Comparison of ENCODE assay signal across 8 mouse cellular contexts in genomic region chr7:45122561-45123185, GRCm38 (mm10). TPM values are rescaled to one million over a fixed set of nuclear protein-coding genes. Genes with fewer than 3 reads are reported as not detected.
A peak's percentile ranks its signal among the peaks of the same experiment; 100 is the strongest.
DNase-seq lines count a peak whose midpoint lies in the region; ATAC-seq and TF ChIP-seq lines count a peak whose summit lies in the region.

No protein-coding gene starts in this region.

- in situ Hi-C loops in CH12.LX (cut with MboI; ENCODE audit: low pct_ligation_motif_present, low pct_unique_long_range_greater_than_20kb, low sequenced_read_pairs): no loop called here

- no peak for TF ChIP-seq EP300 in CH12.LX (IDR thresholded peaks at IDR 0.05; ENCODE audit: low read length)

- no peak for TF ChIP-seq RAD21 in CH12.LX (IDR thresholded peaks at IDR 0.05; ENCODE audit: low read depth, low read length)

- H3K79me2 ChIP-seq in CH12.LX (replicated peaks; ENCODE audit: control insufficient read depth, extremely low read depth, insufficient read depth, poor library complexity, severe bottlenecking): peaks cover 35% of the 10 kb centered on the region

- peak overlapping the region; percentile 41 for H3K4me2 ChIP-seq in CH12.LX (ENCODE audit: insufficient read depth, low read depth, poor library complexity, severe bottlenecking)
- H3K4me2 ChIP-seq in forebrain, embryonic 15.5 days (replicated peaks): peak overlapping the region; percentile 87
- peak overlapping the region; percentile 88 for H3K4me2 ChIP-seq in liver, embryonic 15.5 days

- dilution Hi-C loops in CH12.LX (cut with MboI; ENCODE audit: extremely low pct_ligation_motif_present, extremely low pct_unique_long_range_greater_than_20kb, low sequenced_read_pairs): no loop called here

- H3K9me3 ChIP-seq in CH12.LX (replicated peaks; ENCODE audit: low read length): no peaks in the 10 kb centered on the region
- H3K9me3 ChIP-seq in forebrain, embryonic 15.5 days: no peaks in the 10 kb centered on the region
- no peaks in the 10 kb centered on the region for H3K9me3 ChIP-seq in liver, embryonic 15.5 days (replicated peaks)

- WGBS in forebrain, embryonic 15.5 days: 88% methylated on average over 15 of the region's 15 CpGs
- 64% methylated on average over 15 of the region's 15 CpGs for WGBS in liver, embryonic 15.5 days (ENCODE audit: insufficient replicate concordance)

- no peak for ATAC-seq in forebrain, embryonic 15.5 days (replicated peaks)
- no peak for ATAC-seq in liver, embryonic 15.5 days (ENCODE audit: insufficient read depth)

- peak overlapping the region; percentile 96; the same call in 1 of the 2 replicates for H3K9ac ChIP-seq in CH12.LX (ENCODE audit: insufficient read depth, low read depth)
- H3K9ac ChIP-seq in forebrain, embryonic 15.5 days (replicated peaks): peak overlapping the region; percentile 86
- peak overlapping the region; percentile 87 for H3K9ac ChIP-seq in liver, embryonic 15.5 days

- H3K36me3 ChIP-seq in CH12.LX (replicated peaks in 1 of 2; ENCODE audit: control insufficient read depth in 1 of 2, insufficient read depth in 1 of 2, low read length in 1 of 2): peaks cover 59 to 80% of the 10 kb centered on the region in 2 experiments
- H3K36me3 ChIP-seq in forebrain, embryonic 15.5 days: peaks cover 75% of the 10 kb centered on the region
- H3K36me3 ChIP-seq in liver, embryonic 15.5 days (replicated peaks): peaks cover 74% of the 10 kb centered on the region

- no peak for TF ChIP-seq POLR2A in CH12.LX (IDR thresholded peaks at IDR 0.05; ENCODE audit: low read depth, low read length)

- no peak overlapping the region for H3K27ac ChIP-seq in CH12.LX (ENCODE audit: insufficient read depth, low read depth)
- no peak overlapping the region for H3K27ac ChIP-seq in forebrain, embryonic 15.5 days (replicated peaks)
- peak overlapping the region; percentile 82 for H3K27ac ChIP-seq in liver, embryonic 15.5 days (replicated peaks)

- TF ChIP-seq CTCF in CH12.LX (conservative IDR thresholded peaks at IDR 0.05 in 1 of 2, IDR thresholded peaks at IDR 0.05 in 1 of 2; ENCODE audit: low read depth in 2 of 2, low read length in 2 of 2): no peak

- DNase-seq in heart, adult 11 months: peak; percentile 94
- no peak for DNase-seq in heart, adult 9 months (ENCODE audit: low spot score in 2 of 2)
- DNase-seq in CH12.LX (ENCODE audit: extremely low read depth): no peak
- DNase-seq in urinary bladder, adult 2 months (ENCODE audit: low spot score): no peak
- no peak for DNase-seq in frontal cortex, postnatal 25 days (ENCODE audit: low spot score in 2 of 2)
- DNase-seq in yolk sac, embryonic 10.5 days (ENCODE audit: low spot score): no peak

- no peaks in the 10 kb centered on the region for H3K27me3 ChIP-seq in CH12.LX (replicated peaks)
- H3K27me3 ChIP-seq in forebrain, embryonic 15.5 days: no peaks in the 10 kb centered on the region
- H3K27me3 ChIP-seq in liver, embryonic 15.5 days: no peaks in the 10 kb centered on the region

- peak overlapping the region; percentile 21 to 92 (median 73) for H3K4me3 ChIP-seq in CH12.LX (replicated peaks in 1 of 3; ENCODE audit: low read depth in 2 of 3, low read length in 2 of 3, poor library complexity in 1 of 3)
- H3K4me3 ChIP-seq in forebrain, embryonic 15.5 days: peak overlapping the region; percentile 74
- peak overlapping the region; percentile 83 for H3K4me3 ChIP-seq in liver, embryonic 15.5 days (replicated peaks)

- H3K4me1 ChIP-seq in CH12.LX (ENCODE audit: control insufficient read depth in 1 of 2, insufficient read depth in 2 of 2): peaks cover 10 to 52% of the 10 kb centered on the region in 2 experiments
- H3K4me1 ChIP-seq in forebrain, embryonic 15.5 days: peaks cover 50% of the 10 kb centered on the region
- H3K4me1 ChIP-seq in liver, embryonic 15.5 days (replicated peaks): peaks cover 84% of the 10 kb centered on the region

TF ChIP-seq in CH12.LX, 34 proteins besides CTCF, POLR2A, EP300 and RAD21:
- TF ChIP-seq SIN3A (IDR thresholded peaks at IDR 0.05; ENCODE audit: low read length) (no peak), ELF1 (IDR thresholded peaks at IDR 0.05; ENCODE audit: low read depth, low read length) (no peak), BHLHE40 (IDR thresholded peaks at IDR 0.05; ENCODE audit: low read depth, low read length) (no peak), CHD2 (IDR thresholded peaks at IDR 0.05; ENCODE audit: low read length) (no peak), MAX (IDR thresholded peaks at IDR 0.05; ENCODE audit: low read length) (no peak), MXI1 (IDR thresholded peaks at IDR 0.05; ENCODE audit: low read depth, low read length) (no peak), POLR2AphosphoS2 (IDR thresholded peaks at IDR 0.05; ENCODE audit: low read depth, low read length) (no peak), ZKSCAN1 (IDR thresholded peaks at IDR 0.05; ENCODE audit: borderline replicate concordance, low read depth, low read length) (no peak), JUND (conservative IDR thresholded peaks at IDR 0.05; ENCODE audit: low read depth, low read length) (no peak), ZNF384 (IDR thresholded peaks at IDR 0.05; ENCODE audit: low read depth, low read length) (no peak)

RNA-seq across cellular contexts. Expression of gene Rps11, which starts 1.6 kb away (rescaled TPM):
- total RNA-seq in CH12.LX (2012; rRNA removed): 1,839 and 2,104 TPM in 2 replicates
- total RNA-seq in CH12.LX (2014; rRNA removed): 898 and 923 TPM in 2 replicates
- polyA plus RNA-seq in CH12.LX (2012; ENCODE audit: insufficient read length, low read depth): 1,465 and 1,699 TPM in 2 replicates
- polyA plus RNA-seq in forebrain, embryonic 15.5 days (2015; fragmentation: Nextera tagmentation; extraction: Ambion mirVana): 982 and 1,055 TPM in 2 replicates
- polyA plus RNA-seq in liver, embryonic 15.5 days (2015; fragmentation: Nextera tagmentation; extraction: Ambion mirVana): 673 and 768 TPM in 2 replicates
- 903 and 1,312 TPM in 2 replicates for polyA plus RNA-seq in urinary bladder, adult 2 months (2012; rRNA removed)

RNA-seq across cellular contexts. Expression of gene Rpl13a, which starts 5.9 kb away (rescaled TPM):
- total RNA-seq in CH12.LX (2012; rRNA removed): 5,043 and 5,211 TPM in 2 replicates
- total RNA-seq in CH12.LX (2014; rRNA removed): 2,822 and 2,851 TPM in 2 replicates
- 4,154 and 5,174 TPM in 2 replicates for polyA plus RNA-seq in CH12.LX (2012; ENCODE audit: insufficient read length, low read depth)
- 890 and 969 TPM in 2 replicates for polyA plus RNA-seq in forebrain, embryonic 15.5 days (2015; fragmentation: Nextera tagmentation; extraction: Ambion mirVana)
- 534 and 633 TPM in 2 replicates for polyA plus RNA-seq in liver, embryonic 15.5 days (2015; fragmentation: Nextera tagmentation; extraction: Ambion mirVana)
- polyA plus RNA-seq in urinary bladder, adult 2 months (2012; rRNA removed): 3,442 and 3,633 TPM in 2 replicates

RNA-seq across cellular contexts. Expression of gene Gm45713, which starts 13.4 kb away (rescaled TPM):
- total RNA-seq in CH12.LX (2012; rRNA removed) (1.3 and 2.2 TPM in 2 replicates), CH12.LX (2014; rRNA removed) (not detected in 2 replicates)
- 1.4 TPM in 1 of 2 replicates, not detected in the other for polyA plus RNA-seq in CH12.LX (2012; ENCODE audit: insufficient read length, low read depth)
- polyA plus RNA-seq in forebrain, embryonic 15.5 days (2015; fragmentation: Nextera tagmentation; extraction: Ambion mirVana): 0.15 TPM in 1 of 2 replicates, not detected in the other
- polyA plus RNA-seq in liver, embryonic 15.5 days (2015; fragmentation: Nextera tagmentation; extraction: Ambion mirVana): 0.10 TPM in 1 of 2 replicates, not detected in the other
- 0.28 and 0.44 TPM in 2 replicates for polyA plus RNA-seq in urinary bladder, adult 2 months (2012; rRNA removed)

RNA-seq across cellular contexts. Expression of gene Flt3l, which starts 13.6 kb away (rescaled TPM):
- total RNA-seq in CH12.LX (2012; rRNA removed) (4.0 and 4.9 TPM in 2 replicates), CH12.LX (2014; rRNA removed) (4.3 and 4.6 TPM in 2 replicates)
- 11.4 and 14.9 TPM in 2 replicates for polyA plus RNA-seq in CH12.LX (2012; ENCODE audit: insufficient read length, low read depth)
- polyA plus RNA-seq in forebrain, embryonic 15.5 days (2015; fragmentation: Nextera tagmentation; extraction: Ambion mirVana): 1.6 and 2.1 TPM in 2 replicates
- 3.4 and 3.7 TPM in 2 replicates for polyA plus RNA-seq in liver, embryonic 15.5 days (2015; fragmentation: Nextera tagmentation; extraction: Ambion mirVana)
- polyA plus RNA-seq in urinary bladder, adult 2 months (2012; rRNA removed): 74.5 and 83.1 TPM in 2 replicates

RNA-seq across cellular contexts. Expression of gene Fcgrt, which starts 19.0 kb away (rescaled TPM):
- 0.13 and 0.17 TPM in 2 replicates for total RNA-seq in CH12.LX (2012; rRNA removed)
- total RNA-seq in CH12.LX (2014; rRNA removed): not detected in 2 replicates
- polyA plus RNA-seq in CH12.LX (2012; ENCODE audit: insufficient read length, low read depth): 0.15 and 0.16 TPM in 2 replicates
- 16.6 and 17.8 TPM in 2 replicates for polyA plus RNA-seq in forebrain, embryonic 15.5 days (2015; fragmentation: Nextera tagmentation; extraction: Ambion mirVana)
- polyA plus RNA-seq in liver, embryonic 15.5 days (2015; fragmentation: Nextera tagmentation; extraction: Ambion mirVana): 43.6 and 51.2 TPM in 2 replicates
- 144 and 157 TPM in 2 replicates for polyA plus RNA-seq in urinary bladder, adult 2 months (2012; rRNA removed)
